Mouse (Mus musculus) urinary bladder, postnatal 10 days (tissue): ENCODE measurements around the gene Shc1.

ENCODE experiments used
- DNase-seq: peaks from one replicate; pipeline ENCODE4 v3.0.0; 2022; ENCODE audit warnings: low spot score

The Shc1 gene

GRCm38 (mm10) chr3:89451916-89452315, 33.7 kb downstream of the Shc1 start:
- no peak for DNase-seq

- DNase-seq: no peak
Measured at GRCm38 (mm10) chr3:89454401-89455177, 36.3 kb downstream of the Shc1 start, which contains the start of gene Pmvk. Pmvk (plus strand) TSS chr3:89454541.

GRCm38 (mm10) chr3:89455786-89456285, 37.6 kb downstream of the Shc1 start:
- DNase-seq: no peak

GRCm38 (mm10) chr3:89456726-89457665, 38.8 kb downstream of the Shc1 start:
- no peak for DNase-seq

- DNase-seq: no peak
Measured at GRCm38 (mm10) chr3:89458372-89458964, 40.2 kb downstream of the Shc1 start.

- peak; percentile 71 for DNase-seq
Measured at GRCm38 (mm10) chr3:89458965-89459807, 40.9 kb downstream of the Shc1 start.

- no peak for DNase-seq
Measured at GRCm38 (mm10) chr3:89468268-89468667, 50.0 kb downstream of the Shc1 start.

- DNase-seq: no peak
Measured at GRCm38 (mm10) chr3:89472280-89472679, 54.0 kb downstream of the Shc1 start.

GRCm38 (mm10) chr3:89473838-89474237, 55.6 kb downstream of the Shc1 start:
- DNase-seq: no peak

- no peak for DNase-seq
Measured at GRCm38 (mm10) chr3:89479055-89479454, 60.8 kb downstream of the Shc1 start.
